Mouse (Mus musculus) ES-Bruce4 (cell line): ENCODE results near the gene Lyar.

Source experiments
- CTCF ChIP-seq: IDR thresholded peaks from one replicate; pipeline ENCODE4 v1.8.1; 2011; ENCODE audit warnings: low read depth, low read length
- POLR2A ChIP-seq: IDR thresholded peaks from one replicate; pipeline ENCODE4 v1.8.1; 2011; ENCODE audit warnings: low read length; ENCODE audit not compliant: insufficient read depth

- TF ChIP-seq CTCF = peak; percentile 48
- no peak for TF ChIP-seq POLR2A
These were observed 16.4 kb downstream of the Lyar start for GRCm38 (mm10) chr5:38236627-38237026.
